Mouse (Mus musculus) brown adipose tissue, adult 24 weeks (tissue): ENCODE data around the gene Tmem150a. TPM values are rescaled to one million over a fixed set of nuclear protein-coding genes. Genes with fewer than 3 reads are reported as not detected.

ENCODE experiments used
- H3K27ac ChIP-seq: fragments of 200-500 bp; replicated peaks from 2 replicates; pipeline ENCODE4 v1.5.1; 2012; ENCODE audit warnings: low read depth, mild to moderate bottlenecking, low read length
- H3K4me1 ChIP-seq: fragments of 200-500 bp; 2 replicates; pipeline ENCODE4 v1.6.1; 2012; ENCODE audit warnings: low read length, mixed read lengths; ENCODE audit not compliant: control insufficient read depth, insufficient read depth, insufficient read length
- H3K4me3 ChIP-seq: fragments of 200-500 bp; 2 replicates; pipeline ENCODE4 v1.5.1; 2012; ENCODE audit warnings: low read depth, mild to moderate bottlenecking, low read length, moderate library complexity; ENCODE audit not compliant: insufficient read depth
- polyA plus RNA-seq: library from polyadenylated mRNA; stranded (reverse); fragments of >200 nt; gene quantifications from 2 replicates; pipeline ENCODE4 v1.2.4, GENCODE M21; 2012; ENCODE audit not compliant: missing spikeins, insufficient read depth, insufficient read length

Tmem150a gene
- polyA plus RNA-seq, 1 experiment: 8.6 TPM

GRCm38 (mm10) chr6:72344396-72345073 lies 10.7 kb upstream of the Tmem150a start:
- 0 out of 2 replicates have a peak overlapping the region, but pooled peaks have one; percentile 49 for H3K27ac ChIP-seq
- H3K4me3 ChIP-seq: peak overlapping the region; percentile 91

GRCm38 (mm10) chr6:72345074-72345567 lies 10.1 kb upstream of the Tmem150a start, which contains the start of gene Usp39:
Gene Usp39, minus strand, starts transcription at chr6:72345184.
- H3K4me1 ChIP-seq: peaks cover 10% of the 10 kb centered on the region
- H3K27ac ChIP-seq: peak within 1 kb of the TSS; percentile 88
- peak within 1 kb of the TSS; percentile 91 for H3K4me3 ChIP-seq

More at GRCm38 (mm10) chr6:72344396-72345073, 10.7 kb upstream of the Tmem150a start:
- peaks cover 10% of the 10 kb centered on the region for H3K4me1 ChIP-seq

- peaks cover 10% of the 10 kb centered on the region for H3K4me1 ChIP-seq
- H3K27ac ChIP-seq: no peak overlapping the region
- no peak overlapping the region for H3K4me3 ChIP-seq
These were observed 9.6 kb upstream of the Tmem150a start for GRCm38 (mm10) chr6:72345633-72346032.

- no peak overlapping the region for H3K27ac ChIP-seq
- H3K4me3 ChIP-seq: no peak overlapping the region
- peaks cover 10% of the 10 kb centered on the region for H3K4me1 ChIP-seq
These were observed 9.0 kb upstream of the Tmem150a start for GRCm38 (mm10) chr6:72346261-72346660.

GRCm38 (mm10) chr6:72347166-72347941 lies 7.9 kb upstream of the Tmem150a start, which contains the start of gene 0610030E20Rik:
Gene 0610030E20Rik, plus strand, starts transcription at chr6:72347317.
- Histone ChIP-seq H3K4me3 (peak within 1 kb of the TSS; percentile 79), H3K4me1 (peaks cover 11% of the 10 kb centered on the region), H3K27ac (peak within 1 kb of the TSS; percentile 91)

GRCm38 (mm10) chr6:72348411-72348810 lies 6.8 kb upstream of the Tmem150a start:
- Histone ChIP-seq H3K27ac (peak overlapping the region; percentile 91; the same call in 1 of the 2 replicates), H3K4me3 (peak overlapping the region; percentile 79), H3K4me1 (peaks cover 16% of the 10 kb centered on the region)

- Histone ChIP-seq H3K27ac (no peak overlapping the region), H3K4me3 (no peak overlapping the region), H3K4me1 (peaks cover 23% of the 10 kb centered on the region)
These were observed 5.0 kb upstream of the Tmem150a start for GRCm38 (mm10) chr6:72350214-72350613.

GRCm38 (mm10) chr6:72352636-72353405 lies 2.4 kb upstream of the Tmem150a start:
- Histone ChIP-seq H3K4me1 (peaks cover 23% of the 10 kb centered on the region), H3K4me3 (no peak overlapping the region), H3K27ac (peak overlapping the region; percentile 41)

- Histone ChIP-seq H3K27ac (peak overlapping the region; percentile 18), H3K4me3 (no peak overlapping the region), H3K4me1 (peaks cover 13% of the 10 kb centered on the region; the same call in 1 of the 2 replicates)
These were observed 1.2 kb upstream of the Tmem150a start for GRCm38 (mm10) chr6:72354025-72354424.

- Histone ChIP-seq H3K4me3 (peak overlapping the region; percentile 91), H3K27ac (no peak overlapping the region), H3K4me1 (peaks cover 14% of the 10 kb centered on the region; the same call in 1 of the 2 replicates)
These were observed 820 bp downstream of the Tmem150a start for GRCm38 (mm10) chr6:72356001-72356532.

- Histone ChIP-seq H3K27ac (no peak overlapping the region), H3K4me1 (peaks cover 14% of the 10 kb centered on the region; the same call in 1 of the 2 replicates), H3K4me3 (no peak overlapping the region)
These were observed 2.2 kb downstream of the Tmem150a start for GRCm38 (mm10) chr6:72357164-72358079.

GRCm38 (mm10) chr6:72358086-72358764 lies 3.0 kb downstream of the Tmem150a start:
- Histone ChIP-seq H3K27ac (no peak overlapping the region), H3K4me1 (peaks cover 10% of the 10 kb centered on the region; the same call in 1 of the 2 replicates), H3K4me3 (no peak overlapping the region)

GRCm38 (mm10) chr6:72359343-72359742 lies 4.1 kb downstream of the Tmem150a start:
- H3K27ac ChIP-seq: no peak overlapping the region
- H3K4me1 ChIP-seq: peaks cover 6% of the 10 kb centered on the region; the same call in 1 of the 2 replicates
- H3K4me3 ChIP-seq: no peak overlapping the region
